ENCODE assay signal across 24 mouse cellular contexts in the genomic region with DNA sequence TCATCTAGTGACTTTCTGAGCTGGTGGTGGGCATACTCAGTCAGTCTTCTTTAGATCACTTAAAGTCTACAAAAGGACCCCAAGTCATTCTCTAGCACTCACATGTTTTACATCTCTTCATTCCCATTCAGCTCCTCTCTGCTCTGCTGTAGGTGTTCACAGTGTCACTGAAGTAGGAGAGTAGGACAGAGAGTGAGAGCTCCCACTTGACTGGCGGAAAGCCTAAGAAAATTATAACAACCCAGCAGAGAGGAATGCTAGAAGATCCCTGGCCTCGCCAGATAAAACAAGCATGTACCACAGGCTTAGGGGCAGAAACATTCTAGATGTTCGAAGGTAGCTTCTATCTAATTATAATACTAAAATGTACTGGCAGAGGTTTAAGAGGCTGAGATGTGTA.
"Had no signal": no experiment of that assay in that cellular context is flagged by ENCODE, and none has a peak within 500 bp of the region (broad histone marks: within the 10 kb centered on the region; RNA-seq: fewer than 3 reads in every experiment).

No protein-coding gene starts in this region.

- H3K4me3 ChIP-seq: gastrocnemius, adult 2 months; heart, embryonic 10.5 days; heart, embryonic 12.5 days; hindbrain, embryonic 10.5 days; hindbrain, embryonic 12.5 days; intestine, embryonic 15.5 days; limb, embryonic 13.5 days; limb, embryonic 15.5 days had no signal

- H3K9me3 ChIP-seq: heart, embryonic 10.5 days; heart, embryonic 12.5 days; hindbrain, embryonic 10.5 days; hindbrain, embryonic 12.5 days; intestine, embryonic 15.5 days; limb, embryonic 13.5 days; limb, embryonic 15.5 days had no signal

- H3K4me2 ChIP-seq: heart, embryonic 12.5 days; hindbrain, embryonic 12.5 days; hindbrain, embryonic 14.5 days; intestine, embryonic 15.5 days; limb, embryonic 13.5 days; limb, embryonic 15.5 days had no signal

- DNase-seq: gastrocnemius, adult 2 months; gastrocnemius, postnatal 10 days; gastrocnemius, postnatal 25 days; heart, adult 18-20 months; heart, postnatal 10 days; heart, postnatal 4 days; kidney, adult 18-20 months; kidney, adult 8-10 months; kidney, postnatal 10 days; kidney, postnatal 36 days; layer of hippocampus, adult 9-11 months; layer of hippocampus, postnatal 36 days; left cerebral cortex, postnatal 4 days had no signal

- H3K9ac ChIP-seq: heart, embryonic 12.5 days; hindbrain, embryonic 12.5 days; hindbrain, embryonic 14.5 days; intestine, embryonic 15.5 days; limb, embryonic 13.5 days; limb, embryonic 15.5 days had no signal

- ATAC-seq: hindbrain, embryonic 16.5 days; inflammation-experienced regulatory T-cells, adult 6 months; intestine, embryonic 15.5 days; intestine, postnatal 0 days had no signal

- H3K4me1 ChIP-seq: hindbrain, embryonic 10.5 days; hindbrain, embryonic 12.5 days; intestine, embryonic 15.5 days; limb, embryonic 13.5 days; limb, embryonic 15.5 days had no signal

- H3K36me3 ChIP-seq: heart, embryonic 10.5 days; hindbrain, embryonic 10.5 days; hindbrain, embryonic 12.5 days; intestine, embryonic 15.5 days; limb, embryonic 15.5 days had no signal

- H3K27ac ChIP-seq: gastrocnemius, adult 2 months; heart, embryonic 10.5 days; hindbrain, embryonic 10.5 days; hindbrain, embryonic 12.5 days; hindbrain, embryonic 14.5 days; intestine, embryonic 15.5 days; limb, embryonic 13.5 days; limb, embryonic 15.5 days had no signal

- H3K27me3 ChIP-seq: heart, embryonic 12.5 days; hindbrain, embryonic 12.5 days; intestine, embryonic 15.5 days; limb, embryonic 13.5 days; limb, embryonic 15.5 days had no signal
